Mouse (Mus musculus): Measurements from ENCODE around the gene Rpl23.

DNA sequence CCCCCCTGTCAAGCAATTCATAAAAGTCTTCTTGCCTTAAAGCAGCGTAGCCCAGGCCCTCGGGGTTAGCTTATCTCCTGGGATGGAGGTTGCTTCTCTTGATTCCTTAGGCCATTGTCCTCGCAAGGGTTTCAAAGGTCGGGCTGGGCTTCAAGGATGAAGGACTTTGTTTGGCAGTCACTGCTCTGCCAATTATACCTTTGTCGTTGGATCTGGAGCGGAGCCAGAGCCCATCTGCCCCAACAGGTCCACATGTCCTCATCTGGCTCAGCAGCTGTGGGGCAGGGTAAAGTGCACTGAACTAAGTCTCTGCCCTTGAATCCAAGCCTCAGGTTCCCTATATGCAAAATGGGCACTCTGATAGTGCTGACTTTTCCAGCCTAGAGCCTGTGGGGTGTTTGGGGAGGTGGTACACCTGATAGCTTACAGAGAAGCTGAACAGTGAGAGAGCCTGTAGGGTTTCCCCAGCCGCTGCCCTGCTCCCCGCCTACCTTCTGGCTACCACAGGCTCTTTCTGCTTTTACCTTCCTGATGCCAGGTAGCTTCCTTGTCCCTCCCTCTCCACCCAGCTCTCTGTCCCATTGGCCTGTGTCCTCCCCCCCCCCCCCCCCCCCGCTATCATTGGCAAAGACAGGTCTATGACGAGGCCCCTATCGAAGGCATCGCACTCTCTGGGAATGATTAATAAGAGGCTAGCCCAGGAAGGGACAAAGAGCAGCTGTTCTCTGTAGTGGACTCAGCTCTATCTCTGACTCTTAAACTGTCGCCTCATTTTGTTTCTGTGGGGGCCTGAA lies 29.5 kb upstream of the Rpl23 start:
- TF ChIP-seq CTCF (IDR thresholded peaks at IDR 0.05; ENCODE audit: control insufficient read depth, insufficient read depth, insufficient replicate concordance, low read depth, low read length) (no peak), POLR2A (IDR thresholded peaks at IDR 0.05; ENCODE audit: control insufficient read depth, low read depth, low read length) (no peak)

Measured in testis, adult 2 months (tissue).